Mouse (Mus musculus) limb, embryonic 14.5 days (tissue): ENCODE data around the gene Top1. TPM values are rescaled to one million over a fixed set of nuclear protein-coding genes. Genes with fewer than 3 reads are reported as not detected.

ENCODE experiments used
- ATAC-seq: fragments of 200-750 bp; cut with Nextera tagmentation; 2 replicates; pipeline ENCODE4 v1.8.0; 2017; ENCODE audit warnings: low read depth, moderate number of reproducible peaks, moderate TSS enrichment; ENCODE audit not compliant: low FRiP score
- DNase-seq: peaks from one replicate; pipeline ENCODE4 v3.0.0-alpha.2; 2015; ENCODE audit warnings: low spot score
- H3K27ac ChIP-seq: fragments of 300-500 bp; sonication (generic); replicated peaks from 2 replicates; pipeline ENCODE4 v1.5.1; 2014; ENCODE audit warnings: low read depth, mild to moderate bottlenecking, low read length, moderate library complexity, mixed read lengths
- H3K27me3 ChIP-seq: fragments of 300-500 bp; sonication (generic); 2 replicates; pipeline ENCODE4 v1.6.1; 2014; ENCODE audit warnings: low read length, mixed read lengths; ENCODE audit not compliant: control insufficient read depth, insufficient read depth
- H3K36me3 ChIP-seq: fragments of 300-500 bp; sonication (generic); 2 replicates; pipeline ENCODE4 v1.6.1; 2014; ENCODE audit warnings: mild to moderate bottlenecking, low read length, moderate library complexity, mixed read lengths; ENCODE audit not compliant: control insufficient read depth, insufficient read depth
- H3K4me1 ChIP-seq: fragments of 300-500 bp; sonication (generic); 2 replicates; pipeline ENCODE4 v1.6.1; 2014; ENCODE audit warnings: antibody characterized with exemption, low read length, mixed read lengths; ENCODE audit not compliant: control insufficient read depth, insufficient read depth
- H3K4me2 ChIP-seq: fragments of 300-500 bp; sonication (generic); replicated peaks from 2 replicates; pipeline ENCODE4 v1.6.1; 2014; ENCODE audit warnings: low read depth, mild to moderate bottlenecking, low read length, moderate library complexity; ENCODE audit not compliant: severe bottlenecking
- H3K4me3 ChIP-seq: fragments of 300-500 bp; sonication (generic); replicated peaks from 2 replicates; pipeline ENCODE4 v1.5.1; 2014; ENCODE audit warnings: low read length
- H3K9ac ChIP-seq: fragments of 300-500 bp; sonication (generic); 2 replicates; pipeline ENCODE4 v1.6.1; 2014; ENCODE audit warnings: mild to moderate bottlenecking, low read depth, low read length, moderate library complexity; ENCODE audit not compliant: severe bottlenecking
- H3K9me3 ChIP-seq: fragments of 300-500 bp; sonication (generic); 2 replicates; pipeline ENCODE4 v1.6.1; 2016; ENCODE audit warnings: low read length; ENCODE audit not compliant: control insufficient read depth
- POLR2A ChIP-seq: fragments of 200-500 bp; IDR thresholded peaks from 2 replicates; pipeline ENCODE4 v1.8.0; 2012; ENCODE audit warnings: inconsistent platforms, mild to moderate bottlenecking, moderate library complexity, borderline replicate concordance; ENCODE audit not compliant: insufficient read depth, insufficient read length; ENCODE audit errors: extremely low read depth
- WGBS: fragments of 180-500 bp; shearing (Covaris S2); extraction: QIAGEN DNeasy Blood & Tissue Kit; methylation state at CpG from one replicate; pipeline ENCODE4 v1.1.7; 2014; 5-methylcytosine and 5-hydroxymethylcytosine counted together
- polyA plus RNA-seq, 2 experiments: library from polyadenylated mRNA; depleted of rRNA in 1 of 2; stranded (reverse) in 1 of 2; unstranded in 1 of 2; fragments of >200 nt; fragmentation: Nextera tagmentation in 1 of 2; extraction: Ambion mirVana in 1 of 2; gene quantifications; 2 replicates each; pipeline versions ENCODE4 v1.2.1 to v1.2.3; 2012 to 2014

Gene Top1
- polyA plus RNA-seq, 2 experiments = 46.1 to 65.1 TPM

DNA sequence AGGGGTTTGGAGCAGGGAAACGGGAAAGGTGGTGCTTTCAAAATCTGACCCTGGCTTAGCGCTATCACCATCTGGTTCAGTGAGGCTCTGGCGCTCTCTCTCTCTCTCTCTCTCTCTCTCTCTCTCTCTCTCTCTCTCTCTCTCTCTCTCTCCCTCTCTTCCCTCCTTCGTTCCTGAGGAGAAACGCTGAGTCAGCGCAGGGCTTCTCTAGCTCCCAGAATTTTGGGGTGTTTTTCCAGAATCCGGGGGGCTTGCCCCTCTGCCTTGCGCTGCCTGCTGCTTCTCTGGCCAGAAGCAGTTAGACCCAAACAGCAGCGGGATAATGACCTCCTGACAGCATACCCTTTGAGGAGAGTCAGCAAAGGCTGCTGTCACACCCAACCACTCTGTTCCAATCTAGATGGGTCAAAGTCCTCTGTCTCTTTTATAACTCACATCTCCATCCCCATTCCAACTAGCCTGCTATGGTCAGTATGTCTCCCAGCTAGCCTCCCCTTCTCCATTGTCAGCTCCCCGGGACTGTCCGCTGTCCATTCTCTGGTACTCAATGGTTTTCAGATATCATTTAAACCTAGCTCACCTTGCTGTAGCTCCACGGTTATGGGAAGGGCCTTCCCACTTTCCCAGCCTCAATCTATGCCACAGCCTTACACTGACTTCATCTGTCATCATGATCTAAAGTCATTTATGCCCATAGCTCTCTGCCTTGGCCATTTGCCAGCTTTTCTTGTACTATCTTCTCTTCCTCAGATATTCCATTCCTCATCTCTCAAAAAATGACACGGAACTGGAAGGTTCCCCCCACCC, 5.6 kb upstream of the Top1 start:
- WGBS = 84% methylated on average over 13 of the region's 13 CpGs
- TF ChIP-seq POLR2A = no peak
- no peaks in the 10 kb centered on the region for H3K9me3 ChIP-seq
- DNase-seq (no peak), ATAC-seq (no peak)
- H3K4me1 ChIP-seq = no peaks in the 10 kb centered on the region; the same call in 1 of the 2 replicates
- no peak overlapping the region for H3K9ac ChIP-seq
- H3K4me2 ChIP-seq = no peak overlapping the region
- H3K36me3 ChIP-seq = no peaks in the 10 kb centered on the region
- no peak overlapping the region for H3K4me3 ChIP-seq
- no peak overlapping the region for H3K27ac ChIP-seq
- H3K27me3 ChIP-seq = no peaks in the 10 kb centered on the region

DNA sequence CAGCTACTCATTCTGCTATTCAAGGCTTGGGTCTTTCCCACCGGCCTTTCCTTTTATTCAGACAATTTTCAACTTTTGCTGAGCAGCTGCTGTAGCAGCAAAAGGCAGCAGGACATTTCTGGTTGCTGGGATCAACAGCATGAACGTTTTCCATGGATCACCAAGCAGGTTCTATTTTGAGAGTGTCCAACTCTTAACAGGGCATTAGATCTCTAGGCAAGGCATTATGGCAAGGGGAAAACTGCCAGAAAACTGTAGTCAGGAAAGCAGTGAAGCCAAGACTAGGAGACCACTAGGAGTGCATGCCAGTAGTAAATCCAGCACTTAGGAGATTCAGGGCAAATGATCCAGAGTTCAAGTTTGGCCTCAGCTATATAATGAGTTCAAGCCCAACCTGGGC, 4.5 kb upstream of the Top1 start:
- 68% methylated on average over 2 of the region's 2 CpGs for WGBS
- no peak for TF ChIP-seq POLR2A
- Histone ChIP-seq H3K27ac (no peak overlapping the region), H3K4me3 (no peak overlapping the region), H3K4me1 (no peaks in the 10 kb centered on the region; the same call in 1 of the 2 replicates), H3K27me3 (no peaks in the 10 kb centered on the region), H3K36me3 (no peaks in the 10 kb centered on the region), H3K9ac (no peak overlapping the region), H3K9me3 (no peaks in the 10 kb centered on the region), H3K4me2 (no peak overlapping the region)
- ATAC-seq (no peak), DNase-seq (no peak)

DNA sequence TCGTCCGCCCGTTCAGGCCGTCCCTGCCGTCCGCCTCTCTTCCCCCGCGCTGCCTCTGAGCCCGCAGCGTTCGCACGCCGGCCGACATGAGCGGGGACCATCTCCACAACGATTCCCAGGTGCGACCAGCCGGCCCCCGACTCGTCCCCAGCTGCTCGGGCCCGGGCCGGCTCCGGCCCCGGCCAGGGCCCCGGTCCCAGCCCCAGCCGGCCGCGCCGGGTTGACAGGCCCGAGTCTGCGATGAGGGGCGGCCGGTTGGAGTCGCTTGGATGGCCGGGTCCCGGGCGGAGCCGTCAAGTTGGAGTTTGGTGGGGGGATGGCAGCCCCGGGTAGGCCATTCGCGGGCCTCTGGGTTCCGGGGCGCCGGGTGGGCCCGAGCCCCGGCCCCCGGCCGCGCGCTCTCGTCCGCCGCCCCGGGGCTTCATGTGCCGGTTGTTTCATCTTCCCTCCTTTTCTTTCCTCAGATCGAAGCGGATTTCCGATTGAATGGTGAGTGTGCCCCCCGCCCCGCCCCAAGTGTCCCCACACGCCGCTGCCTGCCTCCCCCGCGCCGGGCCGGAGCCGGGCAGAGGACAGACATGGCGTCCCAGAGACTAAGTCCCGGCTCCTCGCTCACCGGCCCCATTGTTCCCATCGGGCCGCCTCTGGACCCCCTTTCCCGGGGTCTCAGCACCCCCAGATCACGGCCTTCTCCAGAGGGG, 606 bp downstream of the Top1 start:
- Histone ChIP-seq H3K27me3 (no peaks in the 10 kb centered on the region), H3K4me1 (peaks cover 19% of the 10 kb centered on the region), H3K4me3 (peak overlapping the region; percentile 100), H3K4me2 (peak overlapping the region; percentile 52), H3K36me3 (no peaks in the 10 kb centered on the region), H3K9me3 (no peaks in the 10 kb centered on the region), H3K9ac (peak overlapping the region; percentile 99), H3K27ac (peak overlapping the region; percentile 99)
- ATAC-seq (peak; percentile 35), DNase-seq (no peak)
- 0% methylated on average over 45 of the region's 76 CpGs for whole genome bisulfite sequencing
- no peak for TF ChIP-seq POLR2A

DNA sequence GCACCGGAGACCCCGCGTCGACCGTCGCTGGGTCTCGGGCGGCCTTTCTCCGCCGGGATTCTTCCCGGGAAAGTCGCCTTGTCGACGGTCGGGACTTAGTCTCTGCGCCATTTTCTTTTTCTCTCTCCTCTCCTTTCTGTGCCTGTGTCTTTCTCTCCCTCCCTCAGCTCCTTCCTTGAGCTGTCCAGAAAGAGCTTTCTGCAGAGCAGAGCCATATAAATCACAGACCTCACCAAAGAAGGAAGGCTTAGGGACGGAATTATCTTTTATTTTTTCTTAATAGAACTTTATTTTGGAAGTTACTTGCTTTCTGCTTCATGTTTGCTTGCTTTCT, 1.1 kb downstream of the Top1 start:
- peak overlapping the region; percentile 99 for H3K9ac ChIP-seq
- peaks cover 19% of the 10 kb centered on the region for H3K4me1 ChIP-seq
- peak; percentile 23 for DNase-seq
- H3K36me3 ChIP-seq = no peaks in the 10 kb centered on the region
- WGBS = 0% methylated on average over 17 of the region's 17 CpGs
- no peaks in the 10 kb centered on the region for H3K9me3 ChIP-seq
- peak overlapping the region; percentile 52 for H3K4me2 ChIP-seq
- no peaks in the 10 kb centered on the region for H3K27me3 ChIP-seq
- 0 out of 2 replicates have a peak, but pooled peaks have one; percentile 21 for TF ChIP-seq POLR2A
- no peak for ATAC-seq
- H3K4me3 ChIP-seq = peak overlapping the region; percentile 100
- H3K27ac ChIP-seq = peak overlapping the region; percentile 99

DNA sequence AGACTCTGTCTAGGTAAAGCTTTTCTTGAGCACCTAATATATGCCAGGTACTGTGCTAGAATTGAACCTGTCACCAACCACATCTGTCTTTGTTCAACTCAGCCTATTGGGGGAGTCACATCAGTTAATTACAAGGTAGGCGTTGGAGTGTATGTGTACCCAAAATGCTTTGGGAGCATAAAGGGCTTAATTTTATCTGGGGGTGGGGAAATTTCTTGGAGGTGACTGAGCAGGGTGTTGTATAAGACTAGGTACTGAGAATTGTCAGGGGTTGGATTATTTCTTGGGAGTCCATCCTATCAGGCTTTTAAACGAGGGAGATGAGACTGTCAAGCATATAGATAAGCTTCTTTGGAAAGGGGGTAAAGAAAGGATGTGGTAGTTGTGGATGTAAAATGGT, 2.4 kb downstream of the Top1 start:
- Histone ChIP-seq H3K27me3 (no peaks in the 10 kb centered on the region), H3K9ac (no peak overlapping the region), H3K27ac (no peak overlapping the region), H3K9me3 (no peaks in the 10 kb centered on the region), H3K4me3 (peak overlapping the region; percentile 100), H3K4me2 (peak overlapping the region; percentile 52), H3K4me1 (peaks cover 21% of the 10 kb centered on the region), H3K36me3 (peaks cover 8% of the 10 kb centered on the region)
- no peak for ATAC-seq
- WGBS = 39% methylated on average over 2 of the region's 2 CpGs
- no peak for DNase-seq
- TF ChIP-seq POLR2A = no peak
